Mouse (Mus musculus) heart, postnatal 0 days (tissue): Measurements from ENCODE around the gene 4930402F06Rik.

Source experiments
- CTCF ChIP-seq: IDR thresholded peaks from 2 replicates; pipeline ENCODE4 v1.5.1; 2016; ENCODE audit warnings: antibody characterized with exemption, control low read depth, low read depth
- EP300 ChIP-seq: IDR thresholded peaks from 2 replicates; pipeline ENCODE4 v1.6.1; 2016; ENCODE audit warnings: antibody characterized with exemption, low read depth

DNA sequence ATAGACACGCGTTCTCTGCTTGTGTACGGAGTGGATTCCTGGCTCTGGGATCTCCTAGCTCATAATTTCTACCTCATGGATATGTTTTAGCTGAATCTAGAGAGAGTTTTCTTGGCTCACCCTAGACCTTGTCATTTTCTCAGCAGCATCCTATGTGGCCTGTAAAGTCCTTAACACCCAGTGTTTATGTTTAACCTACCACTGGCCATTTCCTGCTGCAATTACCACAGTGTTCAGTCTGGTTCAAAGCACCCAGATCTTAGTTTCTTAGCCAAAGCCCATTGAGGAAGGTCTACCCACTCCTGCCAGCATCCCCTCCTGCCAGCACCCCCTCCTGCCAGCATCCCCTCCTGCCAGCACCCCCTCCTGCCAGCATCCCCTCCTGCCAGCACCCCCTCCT lies 15.8 kb upstream of the 4930402F06Rik start:
- TF ChIP-seq CTCF, result no peak
- no peak for TF ChIP-seq EP300
